Mouse (Mus musculus) spleen, adult 2 months (tissue): ENCODE results near the gene Pcdh15.

Experiments used
- CTCF ChIP-seq: fragments of 200-500 bp; IDR thresholded peaks from 2 replicates; pipeline ENCODE4 v1.5.1; 2011; ENCODE audit warnings: mild to moderate bottlenecking, inconsistent platforms; ENCODE audit not compliant: insufficient read depth, insufficient read length, insufficient replicate concordance; ENCODE audit errors: extremely low read depth
- POLR2A ChIP-seq: fragments of 200-500 bp; IDR thresholded peaks from 2 replicates; pipeline ENCODE4 v1.6.1; 2011; ENCODE audit warnings: low read depth, low read length, inconsistent platforms

GRCm38 (mm10) chr10:73823214-73823613 lies 724.1 kb downstream of the Pcdh15 start:
- no peak for TF ChIP-seq CTCF
- TF ChIP-seq POLR2A = no peak
